Mouse (Mus musculus) ovary, postnatal 10 days (tissue): ENCODE results near the gene Zbtb46.

ENCODE experiments used
- DNase-seq: peaks from one replicate; pipeline ENCODE4 v3.0.0; 2022; ENCODE audit warnings: low spot score

Zbtb46 gene

DNA sequence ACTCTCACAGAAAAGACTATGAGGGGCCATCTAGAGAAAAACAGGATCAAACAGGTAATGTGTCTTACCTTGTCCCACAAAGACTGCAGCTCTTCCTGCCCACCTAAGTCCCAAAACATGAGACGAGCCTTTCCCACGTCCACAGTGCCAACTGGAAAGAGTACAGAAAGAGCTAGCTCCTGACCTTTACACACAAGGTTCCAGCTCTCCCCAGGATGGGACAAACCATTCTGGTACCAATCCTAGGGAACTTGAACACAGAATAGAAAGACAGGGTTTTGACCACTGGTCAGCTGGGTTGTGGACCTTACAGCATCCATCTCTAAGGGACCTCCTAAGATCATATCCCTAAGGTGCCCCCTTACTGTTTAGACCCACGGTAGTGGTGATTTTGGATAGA lies 95.3 kb downstream of the Zbtb46 start:
- no peak for DNase-seq

GRCm38 (mm10) chr2:181356780-181357179 lies 102.4 kb downstream of the Zbtb46 start:
- no peak for DNase-seq

GRCm38 (mm10) chr2:181342766-181343165 lies 116.5 kb downstream of the Zbtb46 start:
- no peak for DNase-seq

DNA sequence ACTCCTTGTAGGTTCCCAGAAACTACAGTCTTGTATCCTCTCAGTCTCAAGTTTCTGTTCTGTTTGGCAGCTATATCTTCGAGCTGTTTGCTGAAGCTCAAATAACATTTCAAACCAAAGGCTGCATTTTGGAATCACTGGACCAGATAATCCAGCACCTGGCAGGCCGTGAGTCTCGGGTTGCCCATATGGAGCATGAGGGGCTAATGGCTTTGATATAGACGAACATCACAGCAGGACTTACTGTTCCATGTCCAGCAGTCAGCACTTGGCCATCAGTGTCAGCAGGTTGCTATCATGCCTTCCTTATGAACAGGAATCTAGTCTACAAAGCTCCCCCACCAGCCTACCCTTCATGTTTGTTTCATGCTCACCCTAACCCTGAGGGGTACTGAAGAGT lies 118.8 kb downstream of the Zbtb46 start:
- DNase-seq = no peak
